Mouse (Mus musculus) embryonic facial prominence, embryonic 15.5 days (tissue): Measurements from ENCODE around the gene Slc29a1. TPM values are rescaled to one million over a fixed set of nuclear protein-coding genes. Genes with fewer than 3 reads are reported as not detected.
"Not testable (repeated sequence)": the region's sequence is repeated elsewhere in the genome, so short reads cannot be mapped to it uniquely, and the experiment has no call there.

Source experiments
- ATAC-seq: fragments of 200-750 bp; cut with Nextera tagmentation; 2 replicates; pipeline ENCODE4 v1.8.0; 2017; ENCODE audit warnings: low read depth, moderate TSS enrichment; ENCODE audit not compliant: insufficient number of reproducible peaks, low FRiP score, low TSS enrichment
- H3K27ac ChIP-seq: fragments of 300-500 bp; sonication (generic); replicated peaks from 2 replicates; pipeline ENCODE4 v1.5.1; 2015; ENCODE audit warnings: mild to moderate bottlenecking, inconsistent platforms
- H3K27me3 ChIP-seq: fragments of 300-500 bp; sonication (generic); 2 replicates; pipeline ENCODE4 v1.6.1; 2015; ENCODE audit warnings: inconsistent platforms
- H3K36me3 ChIP-seq: fragments of 300-500 bp; sonication (generic); 2 replicates; pipeline ENCODE4 v1.6.1; 2015; ENCODE audit warnings: mild to moderate bottlenecking, inconsistent platforms
- H3K4me1 ChIP-seq: fragments of 300-500 bp; sonication (generic); 2 replicates; pipeline ENCODE4 v1.6.1; 2015; ENCODE audit warnings: inconsistent platforms
- H3K4me2 ChIP-seq: fragments of 300-500 bp; sonication (generic); replicated peaks from 2 replicates; pipeline ENCODE4 v1.6.1; 2015; ENCODE audit warnings: mild to moderate bottlenecking, inconsistent platforms
- H3K4me3 ChIP-seq: fragments of 300-500 bp; sonication (generic); replicated peaks from 2 replicates; pipeline ENCODE4 v1.5.1; 2015; ENCODE audit warnings: mild to moderate bottlenecking, inconsistent platforms
- H3K9ac ChIP-seq: fragments of 300-500 bp; sonication (generic); 2 replicates; pipeline ENCODE4 v1.6.1; 2015; ENCODE audit warnings: inconsistent platforms
- H3K9me3 ChIP-seq: fragments of 300-500 bp; sonication (generic); replicated peaks from 2 replicates; pipeline ENCODE4 v1.6.1; 2016; ENCODE audit warnings: inconsistent platforms
- WGBS: fragments of 180-500 bp; shearing (Covaris S2); methylation state at CpG from one replicate; pipeline ENCODE4 v1.1.7; 2015; 5-methylcytosine and 5-hydroxymethylcytosine counted together
- polyA plus RNA-seq: library from polyadenylated mRNA; unstranded; fragments of >200 nt; fragmentation: Nextera tagmentation; extraction: Ambion mirVana; gene quantifications from 2 replicates; pipeline ENCODE4 v1.2.1, GENCODE M21; 2015

Slc29a1 gene
- polyA plus RNA-seq, 1 experiment from 2014 or later, result 92.7 TPM

- ATAC-seq, result no peak
Measured at GRCm38 (mm10) chr17:45628160-45628559, 28.8 kb upstream of the Slc29a1 start.

GRCm38 (mm10) chr17:45626577-45627134, 27.2 kb upstream of the Slc29a1 start:
- H3K27ac ChIP-seq, result no peak overlapping the region
- H3K36me3 ChIP-seq, result no peaks in the 10 kb centered on the region
- ATAC-seq, result no peak
- no peaks in the 10 kb centered on the region for H3K9me3 ChIP-seq
- H3K4me1 ChIP-seq, result peaks cover 21% of the 10 kb centered on the region
- WGBS, result 22% methylated on average over 15 of the region's 15 CpGs
- peak overlapping the region; percentile 13 for H3K4me3 ChIP-seq
- H3K27me3 ChIP-seq, result no peaks in the 10 kb centered on the region
- H3K4me2 ChIP-seq, result peak overlapping the region; percentile 40
- 0 out of 2 replicates have a peak overlapping the region, but pooled peaks have one; percentile 10 for H3K9ac ChIP-seq

More at GRCm38 (mm10) chr17:45628160-45628559, 28.8 kb upstream of the Slc29a1 start:
- Histone ChIP-seq H3K4me3 (no peak overlapping the region), H3K27ac (no peak overlapping the region), H3K36me3 (no peaks in the 10 kb centered on the region), H3K9me3 (no peaks in the 10 kb centered on the region), H3K9ac (no peak overlapping the region), H3K27me3 (no peaks in the 10 kb centered on the region), H3K4me2 (no peak overlapping the region), H3K4me1 (peaks cover 21% of the 10 kb centered on the region)
- WGBS, result 37% methylated on average over 3 of the region's 3 CpGs

- H3K27me3 ChIP-seq, H3K4me3 ChIP-seq, H3K27ac ChIP-seq, H3K9me3 ChIP-seq, H3K4me2 ChIP-seq, H3K9ac ChIP-seq, H3K36me3 ChIP-seq, ATAC-seq: not testable (repeated sequence)
- peaks cover 18% of the 10 kb centered on the region for H3K4me1 ChIP-seq
- WGBS, result 84% methylated on average over 8 of the region's 8 CpGs
Measured at GRCm38 (mm10) chr17:45623425-45623824, 24.0 kb upstream of the Slc29a1 start.

GRCm38 (mm10) chr17:45619386-45620256, 20.2 kb upstream of the Slc29a1 start:
- WGBS, result 23% methylated on average over 20 of the region's 20 CpGs
- Histone ChIP-seq H3K27me3 (no peaks in the 10 kb centered on the region), H3K4me3 (peak overlapping the region; percentile 20), H3K4me2 (peak overlapping the region; percentile 28; the same call in 1 of the 2 replicates), H3K9ac (no peak overlapping the region), H3K9me3 (no peaks in the 10 kb centered on the region), H3K4me1 (peaks cover 17% of the 10 kb centered on the region), H3K36me3 (no peaks in the 10 kb centered on the region), H3K27ac (peak overlapping the region; percentile 40; the same call in 1 of the 2 replicates)
- no peak for ATAC-seq

GRCm38 (mm10) chr17:45618941-45619385, 19.6 kb upstream of the Slc29a1 start:
- 24% methylated on average over 8 of the region's 8 CpGs for WGBS
- no peaks in the 10 kb centered on the region for H3K9me3 ChIP-seq
- H3K27ac ChIP-seq, result peak overlapping the region; percentile 40; the same call in 1 of the 2 replicates
- no peak; the same call in 1 of the 2 replicates for ATAC-seq
- H3K4me2 ChIP-seq, result 0 out of 2 replicates have a peak overlapping the region, but pooled peaks have one; percentile 28
- no peak overlapping the region for H3K9ac ChIP-seq
- peak overlapping the region; percentile 20 for H3K4me3 ChIP-seq
- H3K27me3 ChIP-seq, result no peaks in the 10 kb centered on the region
- no peaks in the 10 kb centered on the region for H3K36me3 ChIP-seq
- H3K4me1 ChIP-seq, result peaks cover 17% of the 10 kb centered on the region

GRCm38 (mm10) chr17:45617655-45618054, 18.2 kb upstream of the Slc29a1 start:
- Histone ChIP-seq H3K4me1 (peaks cover 17% of the 10 kb centered on the region), H3K4me3 (no peak overlapping the region), H3K36me3 (no peaks in the 10 kb centered on the region), H3K4me2 (no peak overlapping the region), H3K27me3 (no peaks in the 10 kb centered on the region), H3K9ac (no peak overlapping the region), H3K27ac (no peak overlapping the region), H3K9me3 (no peaks in the 10 kb centered on the region)
- ATAC-seq, result no peak
- 90% methylated on average over 6 of the region's 6 CpGs for WGBS

GRCm38 (mm10) chr17:45616679-45617078, 17.3 kb upstream of the Slc29a1 start:
- Histone ChIP-seq H3K4me3 (no peak overlapping the region), H3K36me3 (no peaks in the 10 kb centered on the region), H3K27me3 (no peaks in the 10 kb centered on the region), H3K4me1 (peaks cover 17% of the 10 kb centered on the region), H3K4me2 (no peak overlapping the region), H3K9me3 (no peaks in the 10 kb centered on the region), H3K27ac (no peak overlapping the region), H3K9ac (no peak overlapping the region)
- 64% methylated on average over 3 of the region's 3 CpGs for WGBS
- ATAC-seq, result no peak

GRCm38 (mm10) chr17:45616046-45616650, 16.7 kb upstream of the Slc29a1 start:
- H3K9ac ChIP-seq, result no peak overlapping the region
- H3K4me2 ChIP-seq, result no peak overlapping the region
- peak; percentile 40; the same call in 1 of the 2 replicates for ATAC-seq
- no peak overlapping the region for H3K4me3 ChIP-seq
- 29% methylated on average over 4 of the region's 4 CpGs for WGBS
- peaks cover 17% of the 10 kb centered on the region for H3K4me1 ChIP-seq
- H3K27ac ChIP-seq, result no peak overlapping the region
- no peaks in the 10 kb centered on the region for H3K27me3 ChIP-seq
- H3K9me3 ChIP-seq, result no peaks in the 10 kb centered on the region
- no peaks in the 10 kb centered on the region for H3K36me3 ChIP-seq

- 85% methylated on average over 7 of the region's 7 CpGs for WGBS
- H3K4me2 ChIP-seq, result no peak overlapping the region
- H3K9me3 ChIP-seq, result no peaks in the 10 kb centered on the region
- no peaks in the 10 kb centered on the region for H3K36me3 ChIP-seq
- ATAC-seq, result no peak
- H3K4me3 ChIP-seq, result no peak overlapping the region
- H3K27ac ChIP-seq, result no peak overlapping the region
- H3K27me3 ChIP-seq, result no peaks in the 10 kb centered on the region
- H3K4me1 ChIP-seq, result 0 out of 2 replicates have a peak, but pooled peaks cover 12% of the 10 kb centered on the region
- H3K9ac ChIP-seq, result no peak overlapping the region
Measured at GRCm38 (mm10) chr17:45612921-45613320, 13.5 kb upstream of the Slc29a1 start.

GRCm38 (mm10) chr17:45612008-45612407, 12.6 kb upstream of the Slc29a1 start:
- Histone ChIP-seq H3K9ac (no peak overlapping the region), H3K4me1 (0 out of 2 replicates have a peak, but pooled peaks cover 12% of the 10 kb centered on the region), H3K27ac (no peak overlapping the region), H3K36me3 (no peaks in the 10 kb centered on the region), H3K4me3 (no peak overlapping the region), H3K4me2 (no peak overlapping the region), H3K27me3 (no peaks in the 10 kb centered on the region), H3K9me3 (no peaks in the 10 kb centered on the region)
- 75% methylated on average over 8 of the region's 8 CpGs for WGBS
- no peak for ATAC-seq
